Mouse (Mus musculus) hindlimb bud, embryonic 11.5 days (tissue): ENCODE measurements around the gene Ppp1r1b.

Experiments used
- DNase-seq: peaks from one replicate; pipeline ENCODE4 v3.0.0-alpha.2; 2012; ENCODE audit warnings: low read depth, low spot score; ENCODE audit errors: extremely low spot score

Ppp1r1b gene

DNA sequence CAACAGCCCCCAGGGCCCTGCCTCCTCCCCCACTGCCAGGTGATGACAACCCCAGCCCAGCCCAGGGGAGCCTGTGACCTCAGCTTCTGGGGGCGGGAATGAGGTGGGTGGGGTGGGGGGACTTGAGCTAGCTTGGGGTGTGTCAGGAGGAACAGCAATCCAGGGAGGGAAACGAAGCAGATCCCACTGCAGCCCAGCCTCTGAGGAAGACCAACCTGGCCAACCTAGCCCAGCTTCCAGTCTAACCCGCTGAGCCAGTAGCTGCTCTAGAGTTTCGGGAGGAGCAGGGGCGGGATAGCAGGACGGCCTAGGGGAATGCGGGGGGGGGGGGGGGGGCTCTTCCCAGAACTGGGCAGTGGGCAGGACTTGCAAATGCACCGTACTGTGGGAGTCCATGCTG, 43.8 kb downstream of the Ppp1r1b start:
- no peak for DNase-seq

- no peak for DNase-seq
Observed at GRCm38 (mm10) chr11:98392645-98393044, 44.4 kb downstream of the Ppp1r1b start.

DNA sequence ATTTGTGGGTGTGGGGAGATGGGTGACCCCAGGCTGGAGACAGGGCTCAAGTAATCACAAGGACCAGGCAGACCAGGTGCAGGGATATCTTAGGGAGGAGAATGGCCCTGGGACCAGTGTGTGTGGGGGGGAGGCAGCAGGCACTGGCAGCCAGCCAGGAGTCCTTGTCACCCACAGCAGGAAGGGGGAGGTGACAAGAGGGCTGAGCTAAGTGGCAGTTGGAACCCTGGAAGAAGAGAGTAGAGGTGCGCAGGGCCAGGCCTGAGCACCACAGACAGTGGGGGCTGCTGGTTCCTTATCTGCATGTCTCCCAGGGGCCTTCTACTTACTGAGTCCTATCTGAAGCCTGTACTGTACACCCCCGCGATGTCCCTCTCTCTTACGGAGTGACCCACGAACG, 45.1 kb downstream of the Ppp1r1b start:
- DNase-seq: no peak

DNA sequence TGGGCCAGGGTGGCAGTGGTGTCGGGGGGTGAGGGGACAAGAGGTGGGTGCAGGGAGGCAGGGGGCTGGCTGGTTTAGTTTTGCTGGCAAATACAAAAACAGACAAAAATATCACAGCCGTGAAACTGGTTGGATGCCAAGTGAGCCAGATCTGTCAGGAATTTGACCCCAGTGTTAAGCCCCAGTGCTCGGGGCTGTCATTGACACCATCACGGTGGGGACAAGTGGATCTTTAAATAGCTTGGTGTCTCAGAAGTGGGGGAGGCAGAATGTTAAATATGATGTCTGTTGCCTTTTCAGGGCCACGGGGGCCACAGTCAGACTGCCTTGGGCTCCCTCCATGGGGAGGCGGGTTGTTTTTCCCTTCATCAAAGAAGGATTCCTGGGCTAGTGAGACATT, 46.1 kb downstream of the Ppp1r1b start:
- no peak for DNase-seq

- DNase-seq: no peak
Observed at GRCm38 (mm10) chr11:98395041-98395440, 46.8 kb downstream of the Ppp1r1b start.

GRCm38 (mm10) chr11:98397946-98398345, 49.7 kb downstream of the Ppp1r1b start:
- no peak for DNase-seq

- no peak for DNase-seq
Observed at GRCm38 (mm10) chr11:98400161-98400726, 52.0 kb downstream of the Ppp1r1b start, which contains the start of gene Pgap3. TSS of gene Pgap3 (minus strand) at chr11:98400490.

GRCm38 (mm10) chr11:98400816-98401215, 52.6 kb downstream of the Ppp1r1b start:
- DNase-seq: no peak

GRCm38 (mm10) chr11:98406621-98407020, 58.4 kb downstream of the Ppp1r1b start:
- no peak for DNase-seq
